Mouse (Mus musculus) c-Kit-positive CD71-positive TER-119-positive erythroid progenitor cells, embryonic 14.5 days (primary cell): ENCODE measurements around the gene Ikzf1.

Source experiments
- DNase-seq: peaks from one replicate; pipeline ENCODE4 v3.0.0-alpha.2; 2013; ENCODE audit warnings: low spot score

Gene Ikzf1

GRCm38 (mm10) chr11:11684930-11685852 lies at the start of gene Ikzf1:
TSS of gene Ikzf1 (plus strand) at chr11:11685003.
- peak; percentile 76 for DNase-seq

- no peak for DNase-seq
Observed at GRCm38 (mm10) chr11:11644303-11644702, 40.5 kb upstream of the Ikzf1 start.

- no peak for DNase-seq
Observed at GRCm38 (mm10) chr11:11656388-11656787, 28.4 kb upstream of the Ikzf1 start.

- DNase-seq: peak; percentile 53
Observed at GRCm38 (mm10) chr11:11656995-11657530, 27.7 kb upstream of the Ikzf1 start.

- no peak for DNase-seq
Observed at GRCm38 (mm10) chr11:11657634-11658033, 27.2 kb upstream of the Ikzf1 start.

GRCm38 (mm10) chr11:11658834-11659233 lies 26.0 kb upstream of the Ikzf1 start:
- DNase-seq: no peak

GRCm38 (mm10) chr11:11660651-11661050 lies 24.2 kb upstream of the Ikzf1 start:
- no peak for DNase-seq

- no peak for DNase-seq
Observed at GRCm38 (mm10) chr11:11667254-11667921, 17.4 kb upstream of the Ikzf1 start.

- DNase-seq: no peak
Observed at GRCm38 (mm10) chr11:11667922-11668290, 16.9 kb upstream of the Ikzf1 start.

GRCm38 (mm10) chr11:11672974-11673373 lies 11.8 kb upstream of the Ikzf1 start:
- no peak for DNase-seq

GRCm38 (mm10) chr11:11675063-11675462 lies 9.7 kb upstream of the Ikzf1 start:
- no peak for DNase-seq

- DNase-seq: no peak
Observed at GRCm38 (mm10) chr11:11676068-11676741, 8.6 kb upstream of the Ikzf1 start.

- DNase-seq: no peak
Observed at GRCm38 (mm10) chr11:11677165-11677564, 7.6 kb upstream of the Ikzf1 start.

GRCm38 (mm10) chr11:11678972-11679371 lies 5.8 kb upstream of the Ikzf1 start:
- no peak for DNase-seq

GRCm38 (mm10) chr11:11684056-11684929 lies 510 bp upstream of the Ikzf1 start:
- DNase-seq: no peak

GRCm38 (mm10) chr11:11685853-11686395 lies 1.1 kb downstream of the Ikzf1 start:
- DNase-seq: no peak

- peak; percentile 53 for DNase-seq
Observed at GRCm38 (mm10) chr11:11686569-11687051, 1.8 kb downstream of the Ikzf1 start.

GRCm38 (mm10) chr11:11687551-11688185 lies 2.9 kb downstream of the Ikzf1 start:
- no peak for DNase-seq

GRCm38 (mm10) chr11:11688766-11689330 lies 4.0 kb downstream of the Ikzf1 start:
- no peak for DNase-seq

GRCm38 (mm10) chr11:11689701-11690058 lies 4.9 kb downstream of the Ikzf1 start:
- no peak for DNase-seq
